Mouse (Mus musculus) brain, embryonic 14.5 days (tissue): ENCODE measurements at regions not wholly inside any gene's neighbourhood (a gene's known extent, or its start where the extent isn't known, plus 50 kb on each side); places are given as distances from the start of the nearest gene placed in this dataset.

Experiments used
- DNase-seq: peaks from one replicate; pipeline ENCODE4 v3.0.0-alpha.2; 2011; ENCODE audit warnings: low read depth
- CTCF ChIP-seq: fragments of 200-500 bp; IDR thresholded peaks from 2 replicates; pipeline ENCODE4 v1.5.1; 2012; ENCODE audit warnings: inconsistent platforms, mild to moderate bottlenecking, moderate library complexity, borderline replicate concordance; ENCODE audit not compliant: insufficient read depth, insufficient read length; ENCODE audit errors: extremely low read depth
- POLR2A ChIP-seq: fragments of 200-500 bp; IDR thresholded peaks from 2 replicates; pipeline ENCODE4 v1.6.1; 2012; ENCODE audit warnings: mild to moderate bottlenecking, inconsistent platforms, borderline replicate concordance; ENCODE audit not compliant: poor library complexity, insufficient read depth, insufficient read length, severe bottlenecking; ENCODE audit errors: extremely low read depth

DNA sequence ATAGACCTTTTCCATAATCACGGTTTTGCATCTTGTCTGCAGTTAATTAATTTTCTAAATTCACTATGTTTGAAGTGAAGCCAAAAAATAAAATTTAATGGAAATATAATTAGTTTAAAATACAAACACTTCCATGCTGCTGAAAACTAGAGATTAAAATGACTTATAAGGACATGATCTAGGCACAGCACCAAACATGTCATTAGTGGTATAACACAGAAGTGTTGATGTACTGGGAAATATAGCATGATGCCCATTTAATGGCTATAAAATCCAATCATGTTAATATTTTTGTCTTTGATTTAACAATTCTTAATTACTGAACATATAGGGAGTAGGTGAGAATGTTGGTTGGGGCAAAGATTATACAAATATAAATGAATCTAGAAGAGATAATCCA, 487.5 kb upstream of the Gm38303 start:
- TF ChIP-seq POLR2A: no peak
- TF ChIP-seq CTCF: no peak
- DNase-seq: peak; percentile 20

GRCm38 (mm10) chr3:10822566-10822965, 487.1 kb upstream of the Gm38303 start:
- TF ChIP-seq POLR2A (no peak), CTCF (no peak)
- peak; percentile 58 for DNase-seq

DNA sequence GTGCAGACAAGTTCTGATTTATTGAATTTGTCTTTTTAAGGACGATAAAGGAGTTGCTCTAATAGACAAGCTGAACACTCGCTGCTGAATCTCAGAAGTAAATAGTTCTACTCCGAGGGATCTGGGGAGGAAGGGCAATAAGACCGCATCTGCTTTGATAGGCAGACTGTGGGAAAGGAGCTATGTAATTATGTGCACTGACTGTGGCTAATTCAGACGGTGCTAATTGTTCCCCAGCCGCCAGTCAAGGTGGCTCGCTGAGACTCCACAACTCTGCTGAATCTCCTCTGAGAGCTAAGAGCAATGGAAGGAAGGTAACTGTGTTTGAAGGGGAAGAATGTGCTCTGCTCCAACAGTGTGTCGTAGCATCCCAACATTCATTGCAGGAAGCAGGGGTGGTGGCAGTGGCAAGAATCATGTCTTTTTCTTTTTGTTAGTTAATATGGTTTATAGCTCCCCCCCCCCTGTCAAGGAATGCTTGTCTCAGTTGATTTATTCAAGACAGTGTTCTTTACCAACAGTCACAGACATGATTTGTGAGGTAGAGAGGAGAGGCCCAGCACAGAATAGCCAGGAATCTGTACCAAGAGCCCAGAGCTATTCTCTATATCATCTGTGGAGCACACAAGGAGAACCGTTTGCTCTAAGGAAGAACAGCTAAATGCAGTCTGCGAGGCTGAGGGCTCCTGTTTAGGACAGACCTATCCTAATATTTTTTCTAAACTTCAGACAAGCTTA, 440.9 kb upstream of the Gm38303 start:
- peak; percentile 77 for DNase-seq
- TF ChIP-seq CTCF (no peak), POLR2A (no peak)
